Mouse (Mus musculus): Measurements from ENCODE around the gene Kdm4a. TPM values are rescaled to one million over a fixed set of nuclear protein-coding genes. Genes with fewer than 3 reads are reported as not detected.

Gene Kdm4a
- total and polyA plus RNA-seq, 3 experiments, result 18.7 to 26.3 (median 23.5) TPM

DNA sequence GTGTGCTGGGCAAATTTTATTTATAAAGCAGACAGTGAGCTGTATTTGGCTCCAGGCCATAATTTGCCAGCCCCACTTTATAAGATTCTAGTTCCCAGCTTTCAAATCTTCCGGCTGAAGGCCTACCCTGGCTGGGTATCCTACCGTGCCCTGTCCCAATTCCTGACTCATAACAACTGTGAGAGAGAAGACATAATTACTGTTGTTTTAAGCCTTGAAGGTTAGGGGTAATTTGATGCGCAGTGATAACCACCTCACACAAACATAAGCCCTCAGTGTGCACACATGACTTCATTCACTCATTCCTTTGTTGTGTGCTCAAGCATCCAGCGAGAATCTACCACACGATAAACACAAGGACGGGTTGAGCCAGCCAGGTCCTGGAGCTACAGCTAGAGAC, 39.6 kb upstream of the Kdm4a start:
- H3K36me3 ChIP-seq (ENCODE audit: control insufficient read depth, insufficient read depth, low read length), result no peaks in the 10 kb centered on the region
- H3K79me2 ChIP-seq (replicated peaks; ENCODE audit: control insufficient read depth, insufficient read depth, low read length), result no peaks in the 10 kb centered on the region
- TF ChIP-seq CTCF (IDR thresholded peaks at IDR 0.05) (no peak), EP300 (IDR thresholded peaks at IDR 0.05; ENCODE audit: insufficient read depth, low read depth, low read length) (no peak), POLR2A (IDR thresholded peaks at IDR 0.05; ENCODE audit: insufficient read depth, low read depth, low read length) (no peak)
- 93% methylated on average over 6 of the region's 6 CpGs for WGBS
- H3K9ac ChIP-seq (ENCODE audit: low read depth, low read length), result no peak overlapping the region
- intact Hi-C loops (cut with DNase I), result loop anchor here (5.0 kb wide), 1 partner anchor 348 kb away; no protein-coding TSS in a partner anchor
- no peak overlapping the region for H3K4me3 ChIP-seq
- DNase-seq, result no peak
- no peaks in the 10 kb centered on the region for H3K27me3 ChIP-seq (ENCODE audit: control insufficient read depth, insufficient read depth, low read length)
- H3K27ac ChIP-seq, result no peak overlapping the region
- H3K4me1 ChIP-seq (ENCODE audit: control insufficient read depth, insufficient read depth, low read length), result no peaks in the 10 kb centered on the region

DNA sequence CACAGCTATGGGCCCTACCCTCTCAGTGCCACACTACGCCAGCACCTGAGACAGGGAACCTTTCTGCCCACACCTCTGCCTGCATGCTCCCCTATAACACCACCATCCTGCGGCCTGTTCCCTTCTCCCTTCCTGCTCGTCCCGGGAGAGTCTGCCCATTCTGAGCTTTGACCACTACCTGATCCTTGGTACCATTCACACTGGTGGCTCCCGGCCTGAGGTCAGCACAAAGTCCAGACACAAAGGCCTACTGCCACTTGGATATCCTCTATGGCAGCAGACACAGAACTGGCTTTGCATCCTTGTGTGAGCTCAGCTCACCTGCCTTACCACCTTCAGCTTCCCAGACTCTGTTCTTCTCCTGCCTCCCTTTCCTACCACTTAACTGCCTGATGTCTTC, 38.7 kb upstream of the Kdm4a start:
- no peak for TF ChIP-seq POLR2A (IDR thresholded peaks at IDR 0.05; ENCODE audit: insufficient read depth, low read depth, low read length)
- TF ChIP-seq CTCF (IDR thresholded peaks at IDR 0.05), result no peak
- TF ChIP-seq EP300 (IDR thresholded peaks at IDR 0.05; ENCODE audit: insufficient read depth, low read depth, low read length), result no peak
- no peaks in the 10 kb centered on the region for H3K36me3 ChIP-seq (ENCODE audit: control insufficient read depth, insufficient read depth, low read length)
- DNase-seq, result no peak
- H3K27ac ChIP-seq, result no peak overlapping the region
- no peak overlapping the region for H3K9ac ChIP-seq (ENCODE audit: low read depth, low read length)
- H3K4me1 ChIP-seq (ENCODE audit: control insufficient read depth, insufficient read depth, low read length), result no peaks in the 10 kb centered on the region
- 88% methylated on average over 5 of the region's 5 CpGs for WGBS
- H3K27me3 ChIP-seq (ENCODE audit: control insufficient read depth, insufficient read depth, low read length), result no peaks in the 10 kb centered on the region
- intact Hi-C loops (cut with DNase I), result loop anchor here (5.0 kb wide), 1 partner anchor 349 kb away; no protein-coding TSS in a partner anchor
- H3K4me3 ChIP-seq, result no peak overlapping the region
- no peaks in the 10 kb centered on the region for H3K79me2 ChIP-seq (replicated peaks; ENCODE audit: control insufficient read depth, insufficient read depth, low read length)

DNA sequence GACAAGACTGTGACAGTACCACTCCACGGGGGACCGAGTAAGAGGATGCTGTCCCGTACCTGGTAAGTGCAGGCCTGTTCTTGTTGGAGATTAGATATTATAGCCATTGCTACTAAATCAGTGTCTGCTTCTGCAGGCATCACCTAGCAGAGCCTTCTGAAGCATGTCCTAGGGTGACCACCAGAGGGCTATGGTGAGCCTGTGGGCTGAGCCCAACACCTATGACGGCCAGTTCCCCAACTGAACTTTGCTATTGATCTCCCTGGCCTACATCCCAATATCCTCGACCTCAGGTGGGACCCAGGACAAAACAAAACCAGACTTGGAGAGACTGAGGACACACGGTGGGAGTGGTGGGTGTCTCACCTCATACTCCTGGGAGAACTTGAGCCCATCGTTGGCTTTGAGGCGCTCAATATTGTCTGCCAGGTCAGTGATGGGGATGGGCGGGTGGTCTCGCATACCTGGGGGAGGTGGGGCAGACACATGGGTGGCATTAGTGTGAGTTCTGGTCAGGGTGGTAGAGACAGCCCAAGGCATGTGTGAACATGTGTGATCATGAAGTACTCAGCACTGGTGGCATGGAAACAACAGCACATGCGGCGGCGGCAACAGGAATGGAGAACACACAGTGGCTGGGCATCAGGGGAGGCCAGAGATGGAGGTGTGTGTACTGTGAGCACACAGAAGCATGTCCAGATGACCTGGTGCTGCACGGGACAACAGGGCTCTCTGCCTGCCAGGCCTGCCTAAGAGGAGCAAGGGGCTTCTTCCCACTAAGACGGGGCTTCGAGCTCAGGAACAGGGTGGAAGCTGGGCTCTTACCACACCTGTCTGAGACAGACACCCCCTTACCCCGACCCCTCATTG, 37.1 kb upstream of the Kdm4a start:
- intact Hi-C loops (cut with DNase I), result loop anchor here (1.0 to 5.0 kb wide), 2 partner anchors 76 to 350 kb away; no protein-coding TSS in a partner anchor
- Histone ChIP-seq H3K36me3 (ENCODE audit: control insufficient read depth, insufficient read depth, low read length) (no peaks in the 10 kb centered on the region), H3K27ac (no peak overlapping the region), H3K79me2 (replicated peaks; ENCODE audit: control insufficient read depth, insufficient read depth, low read length) (no peaks in the 10 kb centered on the region), H3K27me3 (ENCODE audit: control insufficient read depth, insufficient read depth, low read length) (no peaks in the 10 kb centered on the region), H3K9ac (ENCODE audit: low read depth, low read length) (no peak overlapping the region), H3K4me1 (ENCODE audit: control insufficient read depth, insufficient read depth, low read length) (no peaks in the 10 kb centered on the region), H3K4me3 (no peak overlapping the region)
- DNase-seq, result peak; percentile 56 to 71
- 78% methylated on average over 17 of the region's 17 CpGs for WGBS
- 0 out of 2 replicates have a peak, but pooled peaks have one; percentile 50 for TF ChIP-seq EP300 (IDR thresholded peaks at IDR 0.05; ENCODE audit: insufficient read depth, low read depth, low read length)
- TF ChIP-seq CTCF (IDR thresholded peaks at IDR 0.05), result peak; percentile 91
- TF ChIP-seq POLR2A (IDR thresholded peaks at IDR 0.05; ENCODE audit: insufficient read depth, low read depth, low read length), result no peak

DNA sequence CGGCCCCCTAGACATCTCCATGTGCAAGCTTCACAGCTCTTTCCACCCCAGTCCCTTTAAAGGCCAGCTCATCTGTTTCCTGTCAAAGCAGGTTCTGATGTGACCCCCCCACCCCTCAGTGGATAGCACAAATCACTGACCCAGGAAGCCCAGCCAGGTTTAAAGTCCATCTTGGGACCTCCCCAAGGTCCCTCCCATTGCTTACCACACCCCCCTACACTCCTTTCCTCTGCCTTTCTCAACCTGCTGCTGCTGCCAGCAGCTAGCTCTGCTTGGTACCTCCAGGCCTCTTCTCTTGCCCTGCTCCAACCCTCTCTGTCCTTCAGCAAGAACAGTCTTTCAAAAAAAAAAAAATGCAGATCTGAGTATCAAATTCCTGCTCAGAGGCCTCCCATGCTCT, 35.0 kb upstream of the Kdm4a start:
- Histone ChIP-seq H3K9ac (ENCODE audit: low read depth, low read length) (no peak overlapping the region), H3K79me2 (replicated peaks; ENCODE audit: control insufficient read depth, insufficient read depth, low read length) (no peaks in the 10 kb centered on the region), H3K27me3 (ENCODE audit: control insufficient read depth, insufficient read depth, low read length) (no peaks in the 10 kb centered on the region), H3K27ac (no peak overlapping the region), H3K4me3 (no peak overlapping the region), H3K4me1 (ENCODE audit: control insufficient read depth, insufficient read depth, low read length) (no peaks in the 10 kb centered on the region), H3K36me3 (ENCODE audit: control insufficient read depth, insufficient read depth, low read length) (no peaks in the 10 kb centered on the region)
- TF ChIP-seq CTCF (IDR thresholded peaks at IDR 0.05), result no peak
- no peak for TF ChIP-seq EP300 (IDR thresholded peaks at IDR 0.05; ENCODE audit: insufficient read depth, low read depth, low read length)
- TF ChIP-seq POLR2A (IDR thresholded peaks at IDR 0.05; ENCODE audit: insufficient read depth, low read depth, low read length), result no peak
- intact Hi-C loops (cut with DNase I), result loop anchor here (5.0 kb wide), 1 partner anchor 352 kb away; no protein-coding TSS in a partner anchor
- no peak for DNase-seq
- 87% methylated on average over 1 of the region's 1 CpGs for WGBS

DNA sequence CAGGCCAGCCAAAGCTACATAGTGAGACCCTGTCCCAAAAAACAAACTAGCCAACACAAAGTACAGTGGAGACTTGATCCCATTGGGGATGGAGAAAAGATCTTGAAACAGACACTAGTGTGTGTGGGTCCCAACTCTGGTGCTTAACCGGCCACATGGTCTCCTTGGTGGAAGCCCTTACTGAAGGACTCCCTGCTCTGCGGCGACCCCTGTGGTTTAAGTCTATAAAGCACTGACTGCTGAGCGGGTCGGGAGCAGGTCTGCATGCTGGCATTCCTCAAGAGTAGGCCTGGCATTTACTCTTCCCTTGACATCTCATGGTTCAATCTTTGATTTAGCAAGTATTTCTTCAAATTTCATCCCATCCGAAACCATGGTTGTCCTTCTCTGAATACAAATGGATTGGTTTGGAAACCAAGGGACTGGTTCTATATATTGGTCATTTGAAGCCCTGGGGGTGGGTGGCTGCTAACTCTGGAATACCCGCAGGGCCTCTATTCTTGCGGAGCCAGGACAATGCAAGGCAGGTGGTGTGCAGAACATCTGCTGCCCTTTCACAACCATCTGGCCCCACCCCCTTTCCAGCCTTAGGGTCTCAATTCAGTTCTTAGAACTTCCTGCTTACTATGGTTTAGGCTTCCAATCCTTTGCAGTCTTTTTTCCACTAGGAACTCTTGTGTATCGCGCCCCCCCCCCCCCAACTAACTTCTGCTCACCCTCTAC, 27.2 kb upstream of the Kdm4a start:
- WGBS, result 73% methylated on average over 10 of the region's 10 CpGs
- H3K27ac ChIP-seq, result no peak overlapping the region
- intact Hi-C loops (cut with DNase I), result no loop called here
- H3K36me3 ChIP-seq (ENCODE audit: control insufficient read depth, insufficient read depth, low read length), result no peaks in the 10 kb centered on the region
- no peaks in the 10 kb centered on the region for H3K27me3 ChIP-seq (ENCODE audit: control insufficient read depth, insufficient read depth, low read length)
- H3K79me2 ChIP-seq (replicated peaks; ENCODE audit: control insufficient read depth, insufficient read depth, low read length), result no peaks in the 10 kb centered on the region
- DNase-seq, result no peak
- no peaks in the 10 kb centered on the region for H3K4me1 ChIP-seq (ENCODE audit: control insufficient read depth, insufficient read depth, low read length)
- H3K4me3 ChIP-seq, result no peak overlapping the region
- TF ChIP-seq CTCF (IDR thresholded peaks at IDR 0.05) (no peak), POLR2A (IDR thresholded peaks at IDR 0.05; ENCODE audit: insufficient read depth, low read depth, low read length) (no peak), EP300 (IDR thresholded peaks at IDR 0.05; ENCODE audit: insufficient read depth, low read depth, low read length) (no peak)
- H3K9ac ChIP-seq (ENCODE audit: low read depth, low read length), result no peak overlapping the region

All from heart, adult 2 months (tissue).